Mouse (Mus musculus) cortical plate, adult 2 months (tissue): Measurements from ENCODE around the gene Dstn.

ENCODE experiments used
- CTCF ChIP-seq: fragments of 200-500 bp; IDR thresholded peaks from 2 replicates; pipeline ENCODE4 v1.5.1; 2011; ENCODE audit warnings: mild to moderate bottlenecking, control low read depth, low read length; ENCODE audit not compliant: insufficient read depth; ENCODE audit errors: extremely low read depth
- POLR2A ChIP-seq: fragments of 200-500 bp; IDR thresholded peaks from 2 replicates; pipeline ENCODE4 v1.6.1; 2011; ENCODE audit warnings: mild to moderate bottlenecking, low read length, control low read depth; ENCODE audit not compliant: insufficient read depth; ENCODE audit errors: extremely low read depth

DNA sequence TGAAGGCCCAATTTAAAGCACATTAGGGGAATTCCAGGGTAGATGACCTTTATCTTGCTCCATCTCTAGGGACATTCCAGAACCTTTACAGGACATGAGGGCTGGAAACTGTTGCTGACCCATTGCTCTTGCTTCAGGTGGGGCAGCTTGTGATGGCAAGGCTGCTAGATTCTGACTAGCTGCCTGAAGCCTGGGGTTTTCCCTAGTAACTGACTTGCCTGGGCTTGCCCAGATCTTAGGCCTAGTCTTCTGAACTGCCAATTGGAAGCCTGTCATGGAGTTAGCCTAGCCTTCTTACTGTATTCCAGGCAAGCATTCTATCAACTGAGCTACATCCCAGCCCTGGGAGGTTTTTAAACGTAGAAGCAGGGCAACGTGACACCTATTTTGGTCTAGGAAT is 5.9 kb upstream of the Dstn start:
- TF ChIP-seq CTCF (no peak), POLR2A (no peak)
